Mouse (Mus musculus): ENCODE data around the gene Olfr141. TPM values are rescaled to one million over a fixed set of nuclear protein-coding genes. Genes with fewer than 3 reads are reported as not detected.

The Olfr141 gene
- polyA plus RNA-seq (2015; fragmentation: Nextera tagmentation; extraction: Ambion mirVana) = not detected in 2 replicates

DNA sequence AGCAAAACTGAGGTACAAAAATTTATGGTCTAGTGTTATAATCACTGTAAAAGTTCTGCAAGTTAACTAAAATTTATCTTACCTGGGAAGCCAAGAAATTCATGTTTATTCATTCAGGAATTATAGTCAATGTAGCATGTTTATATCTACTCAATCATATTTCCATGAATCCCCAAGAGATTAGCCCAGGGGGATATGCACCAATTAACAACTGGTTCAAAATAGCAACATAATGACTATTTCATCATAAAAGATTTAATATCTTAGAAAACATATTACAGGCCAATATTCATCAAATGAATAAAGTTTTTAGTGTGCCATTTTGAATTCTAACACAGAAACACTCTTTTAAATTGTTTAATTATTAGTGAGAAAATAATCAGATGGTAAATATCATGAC, at the start of gene Olfr141:
TSS of gene Olfr141 (minus strand) at position 101 of the 400 bp plus-strand sequence.

DNA sequence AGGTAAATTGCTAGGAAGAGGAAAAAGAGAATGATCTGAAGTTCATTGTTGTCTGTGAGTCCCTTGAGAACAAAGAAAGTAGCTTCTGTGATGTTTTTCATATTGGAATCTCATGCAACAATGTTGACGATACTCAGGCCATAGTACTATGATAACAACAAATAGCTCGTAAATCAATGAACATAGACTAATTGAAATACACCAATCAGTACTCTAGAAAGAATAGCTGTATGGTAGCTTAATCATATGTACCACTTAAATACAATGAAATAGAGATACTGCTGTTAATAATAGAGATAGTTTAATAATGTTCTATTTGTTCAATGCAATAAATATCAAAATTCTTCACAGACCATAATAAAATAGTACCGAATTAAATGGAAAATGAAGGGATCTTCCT, 41.8 kb upstream of the Olfr141 start, which contains the start of gene Olfr1095:
TSS of gene Olfr1095 (minus strand) at position 101 of the 400 bp plus-strand sequence.

DNA sequence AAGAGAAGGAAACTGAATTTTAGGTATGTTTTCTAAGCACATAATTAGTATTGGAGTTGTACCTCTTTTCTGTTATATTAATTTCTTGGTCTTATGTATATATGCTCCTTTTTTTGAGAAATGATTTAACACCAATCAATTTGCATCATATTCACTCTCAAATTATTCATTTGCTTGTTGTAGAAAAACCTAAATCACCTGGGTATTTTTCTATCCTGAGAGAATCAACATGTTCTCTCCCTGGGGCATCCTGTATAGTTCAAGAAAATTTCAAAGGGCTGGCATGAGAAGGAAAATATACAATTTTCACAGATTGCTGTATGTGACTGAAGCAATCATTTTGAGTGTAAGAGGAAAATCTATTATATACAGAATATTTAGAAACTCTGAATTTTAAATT, 14.5 kb upstream of the Olfr141 start, which contains the start of gene Olfr1094:
TSS of gene Olfr1094 (plus strand) at position 301 of the 400 bp plus-strand sequence.

DNA sequence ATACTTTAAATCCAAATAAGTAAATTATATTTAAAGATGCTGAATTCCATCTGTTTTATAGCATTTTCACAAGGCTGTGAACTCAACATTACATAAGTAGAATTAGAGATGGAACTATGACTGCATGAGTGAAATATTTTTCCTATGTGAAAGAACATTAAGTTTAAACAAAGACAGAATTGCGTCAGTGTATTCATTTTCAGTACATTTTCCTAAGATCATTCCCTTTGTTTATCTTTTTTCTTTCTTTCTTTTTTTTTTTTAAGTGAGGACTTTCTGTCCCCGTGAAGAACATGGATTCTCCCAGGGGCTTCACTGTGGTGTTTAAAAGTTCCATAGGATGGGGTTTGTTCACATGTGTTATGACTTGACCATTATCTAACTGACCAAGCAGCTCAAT, 27.6 kb downstream of the Olfr141 start, which contains the start of gene Olfr1093:
TSS of gene Olfr1093 (plus strand) at position 301 of the 400 bp plus-strand sequence.

DNA sequence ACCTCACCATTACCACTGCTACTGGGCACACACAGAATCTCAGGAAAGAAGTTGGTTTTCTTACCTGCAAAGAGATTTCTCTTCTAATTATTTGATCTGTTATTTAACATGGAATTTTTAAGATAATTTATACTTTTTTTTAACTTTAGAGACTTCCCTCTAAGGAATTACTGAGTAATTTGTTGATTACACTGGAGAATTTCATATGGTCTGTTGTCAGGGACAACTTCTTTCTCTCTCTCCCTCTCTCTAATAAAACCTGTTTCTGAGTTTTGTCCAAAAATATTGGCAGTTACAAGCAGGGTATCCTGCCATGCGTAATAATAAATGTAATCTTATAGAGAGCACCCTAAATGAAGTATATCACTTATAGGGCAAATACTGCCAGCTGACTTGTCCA, 50.9 kb downstream of the Olfr141 start, which contains the start of gene Olfr1090:
TSS of gene Olfr1090 (minus strand) at position 101 of the 400 bp plus-strand sequence.

Other genes starting within 250 kb of the Olfr141 start
- not detected in 2 replicates for gene Olfr1082, start 211.1 kb downstream of the Olfr141 start, polyA plus RNA-seq (2015; fragmentation: Nextera tagmentation; extraction: Ambion mirVana)
- not detected in 2 replicates for gene Olfr1084, start 170.3 kb downstream of the Olfr141 start, polyA plus RNA-seq (2015; fragmentation: Nextera tagmentation; extraction: Ambion mirVana)
- gene Olfr1085, start 148.0 kb downstream of the Olfr141 start, polyA plus RNA-seq (2015; fragmentation: Nextera tagmentation; extraction: Ambion mirVana) = not detected in 2 replicates
- not detected in 2 replicates for gene Olfr1086, start 129.9 kb downstream of the Olfr141 start, polyA plus RNA-seq (2015; fragmentation: Nextera tagmentation; extraction: Ambion mirVana)
- not detected in 2 replicates for gene Olfr1087, start 111.6 kb downstream of the Olfr141 start, polyA plus RNA-seq (2015; fragmentation: Nextera tagmentation; extraction: Ambion mirVana)
- gene Olfr1089, start 76.3 kb downstream of the Olfr141 start, polyA plus RNA-seq (2015; fragmentation: Nextera tagmentation; extraction: Ambion mirVana) = not detected in 2 replicates
- gene Olfr1090, start 51.0 kb downstream of the Olfr141 start, polyA plus RNA-seq (2015; fragmentation: Nextera tagmentation; extraction: Ambion mirVana) = not detected in 2 replicates
- not detected in 2 replicates for gene Olfr1093, start 27.5 kb downstream of the Olfr141 start, polyA plus RNA-seq (2015; fragmentation: Nextera tagmentation; extraction: Ambion mirVana)
- gene Olfr1094, start 14.6 kb upstream of the Olfr141 start, polyA plus RNA-seq (2015; fragmentation: Nextera tagmentation; extraction: Ambion mirVana) = not detected in 2 replicates
- gene Olfr1095, start 41.7 kb upstream of the Olfr141 start, polyA plus RNA-seq (2015; fragmentation: Nextera tagmentation; extraction: Ambion mirVana) = not detected in 2 replicates
- not detected in 2 replicates for gene Gm13723, start 64.8 kb upstream of the Olfr141 start, polyA plus RNA-seq (2015; fragmentation: Nextera tagmentation; extraction: Ambion mirVana)
- gene Olfr1097, start 82.2 kb upstream of the Olfr141 start, polyA plus RNA-seq (2015; fragmentation: Nextera tagmentation; extraction: Ambion mirVana) = not detected in 2 replicates
- gene Olfr1098, start 114.5 kb upstream of the Olfr141 start, polyA plus RNA-seq (2015; fragmentation: Nextera tagmentation; extraction: Ambion mirVana) = not detected in 2 replicates
- not detected in 2 replicates for gene Olfr1099, start 150.7 kb upstream of the Olfr141 start, polyA plus RNA-seq (2015; fragmentation: Nextera tagmentation; extraction: Ambion mirVana)
- gene Olfr1100, start 169.9 kb upstream of the Olfr141 start, polyA plus RNA-seq (2015; fragmentation: Nextera tagmentation; extraction: Ambion mirVana) = not detected in 2 replicates
- gene Olfr1101, start 181.2 kb upstream of the Olfr141 start, polyA plus RNA-seq (2015; fragmentation: Nextera tagmentation; extraction: Ambion mirVana) = not detected in 2 replicates
- not detected in 2 replicates for gene Olfr1102, start 188.4 kb upstream of the Olfr141 start, polyA plus RNA-seq (2015; fragmentation: Nextera tagmentation; extraction: Ambion mirVana)
- not detected in 2 replicates for gene Olfr1104, start 217.1 kb upstream of the Olfr141 start, polyA plus RNA-seq (2015; fragmentation: Nextera tagmentation; extraction: Ambion mirVana)
- not detected in 2 replicates for gene Olfr1105, start 226.5 kb upstream of the Olfr141 start, polyA plus RNA-seq (2015; fragmentation: Nextera tagmentation; extraction: Ambion mirVana)
- gene Olfr1106, start 242.3 kb upstream of the Olfr141 start, polyA plus RNA-seq (2015; fragmentation: Nextera tagmentation; extraction: Ambion mirVana) = not detected in 2 replicates

All from neural tube, postnatal 0 days (tissue).